Mouse (Mus musculus) liver, postnatal 0 days (tissue): ENCODE results near the gene Pth1r. TPM values are rescaled to one million over a fixed set of nuclear protein-coding genes. Genes with fewer than 3 reads are reported as not detected.
A peak's percentile ranks its signal among the peaks of the same experiment; 100 is the strongest.

ENCODE experiments used
- ATAC-seq: fragments of 200-750 bp; cut with Nextera tagmentation; 2 replicates; pipeline ENCODE4 v1.8.0; 2017; ENCODE audit warnings: mild to moderate bottlenecking, moderate library complexity
- DNase-seq: peaks from one replicate; pipeline ENCODE4 v3.0.0-alpha.2; 2016
- H3K27ac ChIP-seq: fragments of 300-500 bp; sonication (generic); 2 replicates; pipeline ENCODE4 v1.5.1; 2014; ENCODE audit warnings: antibody characterized with exemption, moderate library complexity, mild to moderate bottlenecking, low read depth
- H3K27me3 ChIP-seq: fragments of 300-500 bp; sonication (generic); 2 replicates; pipeline ENCODE4 v1.6.1; 2014; ENCODE audit warnings: low read length, control low read depth, mixed read lengths; ENCODE audit not compliant: insufficient read depth
- H3K36me3 ChIP-seq: fragments of 300-500 bp; sonication (generic); replicated peaks from 2 replicates; pipeline ENCODE4 v1.6.1; 2014; ENCODE audit warnings: mild to moderate bottlenecking, control low read depth, low read length, moderate library complexity, mixed read lengths; ENCODE audit not compliant: insufficient read depth
- H3K4me1 ChIP-seq: fragments of 300-500 bp; sonication (generic); 2 replicates; pipeline ENCODE4 v1.6.1; 2014; ENCODE audit warnings: antibody characterized with exemption, mild to moderate bottlenecking, control low read depth; ENCODE audit not compliant: insufficient read depth
- H3K4me2 ChIP-seq: fragments of 300-500 bp; sonication (generic); 2 replicates; pipeline ENCODE4 v1.6.1; 2014; ENCODE audit warnings: low read depth, mild to moderate bottlenecking, low read length, moderate library complexity, mixed read lengths
- H3K4me3 ChIP-seq: fragments of 300-500 bp; sonication (generic); 2 replicates; pipeline ENCODE4 v1.5.1; 2014; ENCODE audit warnings: low read depth, low read length
- H3K9ac ChIP-seq: fragments of 300-500 bp; sonication (generic); replicated peaks from 2 replicates; pipeline ENCODE4 v1.6.1; 2014; ENCODE audit warnings: mild to moderate bottlenecking, moderate library complexity
- H3K9me3 ChIP-seq: fragments of 300-500 bp; sonication (generic); 2 replicates; pipeline ENCODE4 v1.6.1; 2016; ENCODE audit warnings: mild to moderate bottlenecking, control low read depth, low read length, mixed read lengths
- CTCF ChIP-seq: sonication (generic); IDR thresholded peaks from 2 replicates; pipeline ENCODE4 v1.5.1; 2016; ENCODE audit warnings: antibody characterized with exemption, low read depth
- EP300 ChIP-seq: IDR thresholded peaks from 2 replicates; pipeline ENCODE4 v1.6.1; 2016; ENCODE audit warnings: antibody characterized with exemption, low read depth, mild to moderate bottlenecking
- WGBS: fragments of 180-500 bp; shearing (Covaris S2); extraction: QIAGEN DNeasy Blood & Tissue Kit; methylation state at CpG from one replicate; pipeline ENCODE4 v1.1.7; 2014; ENCODE audit not compliant: insufficient replicate concordance; 5-methylcytosine and 5-hydroxymethylcytosine counted together
- polyA plus RNA-seq: library from polyadenylated mRNA; unstranded; fragments of >200 nt; fragmentation: Nextera tagmentation; extraction: Ambion mirVana; gene quantifications from 2 replicates; pipeline ENCODE4 v1.2.1, GENCODE M21; 2015

The Pth1r gene
- polyA plus RNA-seq, 1 experiment from 2014 or later: 5.3 TPM

DNA sequence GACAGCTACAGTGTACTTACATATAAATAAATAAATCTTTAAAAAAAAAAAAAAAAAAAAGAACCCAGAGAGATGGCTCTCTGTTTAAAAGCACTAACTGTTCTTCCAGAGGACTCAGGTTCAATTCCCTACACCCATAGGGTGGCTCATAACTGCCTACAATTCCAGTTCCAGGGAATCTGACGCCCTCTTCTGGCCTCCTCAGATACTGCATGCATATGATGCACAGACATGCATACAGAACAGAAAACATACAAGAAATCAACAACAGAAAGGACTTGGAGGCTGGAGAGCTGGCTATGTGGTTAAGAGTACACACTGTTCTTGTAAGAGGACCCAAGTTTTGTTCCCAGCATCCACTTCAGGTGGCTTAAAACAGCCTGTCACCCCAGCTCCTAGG, 8.9 kb downstream of the Pth1r start:
- Histone ChIP-seq H3K4me2 (no peak overlapping the region), H3K27ac (no peak overlapping the region), H3K36me3 (no peaks in the 10 kb centered on the region), H3K4me1 (peaks cover 15% of the 10 kb centered on the region), H3K9ac (no peak overlapping the region), H3K4me3 (no peak overlapping the region), H3K27me3 (peaks cover 34% of the 10 kb centered on the region), H3K9me3 (no peaks in the 10 kb centered on the region)
- no peak for DNase-seq
- ATAC-seq: no peak
- 19% methylated on average over 1 of the region's 1 CpGs for WGBS
- TF ChIP-seq CTCF (peak; percentile 52), EP300 (no peak)

DNA sequence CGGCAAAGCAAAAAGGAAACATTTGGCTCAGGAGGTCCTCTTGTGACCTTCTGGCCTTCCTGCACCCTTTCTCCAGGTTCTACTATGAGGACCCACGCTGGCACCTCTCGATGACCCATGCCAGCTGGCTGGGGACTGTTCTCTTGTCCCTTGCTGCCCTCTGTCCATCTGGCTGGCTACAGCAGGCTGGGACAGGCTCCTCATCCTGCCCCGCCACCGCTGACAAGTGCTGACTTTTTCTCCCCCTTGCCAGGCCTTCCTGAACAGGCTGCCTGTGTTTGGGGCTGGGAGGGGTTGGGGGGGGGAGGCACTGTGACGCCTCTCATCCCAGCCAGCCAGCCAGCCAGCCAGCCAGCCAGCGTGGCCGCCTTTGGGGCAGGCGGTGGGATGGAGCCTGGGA, 10.6 kb downstream of the Pth1r start:
- 61% methylated on average over 9 of the region's 9 CpGs for WGBS
- Histone ChIP-seq H3K4me2 (no peak overlapping the region), H3K4me3 (no peak overlapping the region), H3K9me3 (no peaks in the 10 kb centered on the region), H3K9ac (no peak overlapping the region), H3K27ac (no peak overlapping the region), H3K27me3 (peaks cover 18% of the 10 kb centered on the region), H3K4me1 (peaks cover 27% of the 10 kb centered on the region), H3K36me3 (no peaks in the 10 kb centered on the region)
- TF ChIP-seq EP300: no peak
- TF ChIP-seq CTCF: no peak
- ATAC-seq: no peak
- no peak for DNase-seq

DNA sequence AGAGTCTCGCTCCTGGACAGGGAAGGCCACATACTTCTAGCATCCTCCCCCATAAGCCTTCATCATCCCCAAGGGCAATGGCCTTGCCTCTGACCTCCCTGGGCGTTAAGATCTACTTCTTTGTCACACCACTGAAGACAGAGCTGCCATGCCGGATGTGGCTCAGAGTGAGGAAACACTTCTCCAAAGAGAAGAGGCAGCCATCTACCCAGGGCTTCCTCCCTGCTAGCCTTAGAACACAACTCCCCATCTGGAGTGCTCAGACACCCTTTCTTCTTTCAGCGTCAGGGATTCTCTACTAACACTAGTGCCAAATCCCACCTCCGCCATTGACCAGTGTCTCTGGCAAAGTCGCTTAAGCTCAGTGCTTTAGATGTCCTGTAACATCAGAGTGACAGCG, 12.8 kb downstream of the Pth1r start:
- H3K4me1 ChIP-seq: peaks cover 27% of the 10 kb centered on the region
- ATAC-seq (no peak), DNase-seq (no peak)
- no peak for TF ChIP-seq CTCF
- H3K4me3 ChIP-seq: no peak overlapping the region
- peaks cover 3% of the 10 kb centered on the region; the same call in 1 of the 2 replicates for H3K27me3 ChIP-seq
- H3K27ac ChIP-seq: peak overlapping the region; percentile 29
- H3K36me3 ChIP-seq: no peaks in the 10 kb centered on the region
- H3K9me3 ChIP-seq: no peaks in the 10 kb centered on the region
- 63% methylated on average over 7 of the region's 7 CpGs for WGBS
- H3K4me2 ChIP-seq: no peak overlapping the region
- no peak overlapping the region for H3K9ac ChIP-seq

DNA sequence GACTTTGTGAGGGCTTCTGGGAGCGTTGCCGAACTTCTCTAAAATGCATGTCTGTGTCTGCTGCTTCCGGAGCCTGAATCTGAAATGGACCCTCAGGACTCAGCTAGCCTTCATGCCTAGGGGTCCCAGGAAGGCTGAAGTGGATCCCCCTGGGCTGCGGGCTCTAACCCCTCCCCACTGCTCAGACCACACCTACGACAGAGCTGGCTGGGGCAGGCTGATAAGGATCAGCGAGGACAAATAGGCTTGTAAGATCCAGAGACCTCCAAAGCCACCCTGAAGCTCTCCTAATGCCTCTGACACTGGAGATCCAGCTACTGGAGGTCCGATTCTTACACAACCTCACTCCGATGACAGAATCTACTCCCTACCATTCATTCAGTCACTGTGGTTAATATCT, 13.8 kb downstream of the Pth1r start:
- H3K27me3 ChIP-seq: peaks cover 3% of the 10 kb centered on the region; the same call in 1 of the 2 replicates
- WGBS: 7% methylated on average over 8 of the region's 8 CpGs

DNA sequence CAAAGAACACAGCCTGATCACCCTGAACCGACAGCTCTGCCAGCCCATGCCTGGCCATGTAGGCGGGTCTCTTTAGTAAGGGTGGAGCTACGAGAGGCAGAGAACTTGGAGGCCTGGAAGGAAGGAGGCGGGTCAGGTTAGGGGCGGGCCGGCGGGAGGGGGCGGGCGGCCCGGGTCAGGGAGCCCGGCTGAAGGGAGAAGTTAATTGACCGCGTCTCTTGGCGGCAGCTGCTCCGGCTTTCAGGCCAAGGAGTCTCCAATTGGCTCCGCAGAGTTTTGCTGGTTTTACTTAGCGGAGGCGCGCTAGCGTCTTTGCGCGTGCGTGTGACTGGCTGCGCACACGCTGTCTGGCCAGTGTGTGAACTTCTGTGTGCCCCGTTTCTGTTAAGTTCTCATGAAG, 14.3 kb downstream of the Pth1r start:
- peaks cover 5% of the 10 kb centered on the region for H3K27me3 ChIP-seq

More for the DNA sequence above, 13.8 kb downstream of the Pth1r start:
- Histone ChIP-seq H3K4me2 (peak overlapping the region; percentile 74), H3K27ac (peak overlapping the region; percentile 65; the same call in 1 of the 2 replicates), H3K4me1 (peaks cover 27% of the 10 kb centered on the region), H3K9me3 (no peaks in the 10 kb centered on the region), H3K9ac (peak overlapping the region; percentile 26), H3K4me3 (peak overlapping the region; percentile 43), H3K36me3 (no peaks in the 10 kb centered on the region)
- no peak for TF ChIP-seq CTCF
- no peak for TF ChIP-seq EP300
- peak; percentile 18; the same call in 1 of the 2 replicates for ATAC-seq
- DNase-seq: no peak

DNA sequence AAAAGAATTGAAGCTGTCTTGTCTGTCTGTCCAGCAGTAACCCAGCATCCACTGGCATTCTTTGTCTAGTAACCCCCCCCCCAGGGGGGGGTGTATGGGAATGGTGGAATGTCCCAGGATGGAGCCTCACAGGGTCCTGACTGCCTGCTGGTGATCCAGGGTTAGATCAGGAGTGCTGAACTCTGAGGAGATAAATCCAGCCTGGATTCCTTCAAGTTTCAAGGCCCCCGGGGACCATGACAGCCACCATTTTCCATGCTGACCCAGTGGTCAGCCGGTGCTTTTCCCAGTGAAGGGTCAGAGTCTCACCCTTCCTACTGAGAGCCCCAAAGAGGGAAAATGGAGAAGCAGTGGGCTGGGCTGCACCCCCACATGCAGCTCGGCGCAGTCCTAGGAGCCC, 15.1 kb downstream of the Pth1r start:
- Histone ChIP-seq H3K27ac (no peak overlapping the region), H3K4me1 (peaks cover 27% of the 10 kb centered on the region), H3K27me3 (peaks cover 13% of the 10 kb centered on the region), H3K9me3 (no peaks in the 10 kb centered on the region), H3K4me3 (no peak overlapping the region), H3K36me3 (no peaks in the 10 kb centered on the region), H3K9ac (no peak overlapping the region), H3K4me2 (no peak overlapping the region; the same call in 1 of the 2 replicates)
- WGBS: 43% methylated on average over 4 of the region's 4 CpGs
- DNase-seq: no peak
- no peak for TF ChIP-seq CTCF
- TF ChIP-seq EP300: no peak
- ATAC-seq: no peak

More for the DNA sequence above, 14.3 kb downstream of the Pth1r start:
- peak overlapping the region; percentile 43 for H3K4me3 ChIP-seq
- peaks cover 27% of the 10 kb centered on the region for H3K4me1 ChIP-seq
- ATAC-seq (peak; percentile 76), DNase-seq (peak; percentile 83)
- peak overlapping the region; percentile 74 for H3K4me2 ChIP-seq
- no peaks in the 10 kb centered on the region for H3K9me3 ChIP-seq
- peak overlapping the region; percentile 65; the same call in 1 of the 2 replicates for H3K27ac ChIP-seq
- TF ChIP-seq EP300 (no peak), CTCF (no peak)
- H3K36me3 ChIP-seq: no peaks in the 10 kb centered on the region
- peak overlapping the region; percentile 26 for H3K9ac ChIP-seq
- WGBS: under 1% methylated on average over 22 of the region's 26 CpGs

DNA sequence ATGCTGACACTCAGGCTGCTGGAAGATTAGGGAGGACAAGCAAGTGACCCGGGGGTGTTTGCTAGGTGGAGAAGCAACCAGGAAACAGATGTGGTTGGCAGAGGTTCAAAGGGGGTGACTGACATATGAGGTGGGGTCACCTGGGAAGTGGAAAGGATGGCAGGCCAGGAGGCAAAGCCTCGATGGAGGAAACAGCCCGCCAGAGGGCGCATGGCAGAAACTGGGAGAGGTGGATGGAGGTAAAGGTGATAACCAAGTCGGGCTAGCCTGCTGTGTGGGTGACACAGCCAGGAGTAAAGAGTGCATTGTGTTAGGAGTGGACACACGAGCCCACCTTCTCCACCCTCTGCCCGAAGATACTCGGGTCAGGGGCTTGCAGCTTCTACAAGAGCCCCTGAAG, 17.1 kb downstream of the Pth1r start:
- Histone ChIP-seq H3K9me3 (no peaks in the 10 kb centered on the region), H3K9ac (no peak overlapping the region), H3K36me3 (no peaks in the 10 kb centered on the region), H3K4me1 (peaks cover 25% of the 10 kb centered on the region), H3K27me3 (peaks cover 21% of the 10 kb centered on the region), H3K4me2 (no peak overlapping the region), H3K4me3 (no peak overlapping the region), H3K27ac (no peak overlapping the region)
- 16% methylated on average over 8 of the region's 8 CpGs for WGBS
- no peak for TF ChIP-seq EP300
- TF ChIP-seq CTCF: peak; percentile 73
- DNase-seq: peak; percentile 78
- ATAC-seq: no peak
